Mouse (Mus musculus) lung, adult 2 months (tissue): ENCODE measurements around the gene Pbx3.

Experiments used
- CTCF ChIP-seq: fragments of 200-500 bp; IDR thresholded peaks from 2 replicates; pipeline ENCODE4 v1.5.1; 2011; ENCODE audit warnings: mild to moderate bottlenecking, low read length, control low read depth; ENCODE audit not compliant: insufficient read depth
- POLR2A ChIP-seq: fragments of 200-500 bp; IDR thresholded peaks from 2 replicates; pipeline ENCODE4 v1.6.1; 2011; ENCODE audit warnings: low read depth, mild to moderate bottlenecking, control low read depth, low read length, borderline replicate concordance; ENCODE audit errors: extremely low read depth

DNA sequence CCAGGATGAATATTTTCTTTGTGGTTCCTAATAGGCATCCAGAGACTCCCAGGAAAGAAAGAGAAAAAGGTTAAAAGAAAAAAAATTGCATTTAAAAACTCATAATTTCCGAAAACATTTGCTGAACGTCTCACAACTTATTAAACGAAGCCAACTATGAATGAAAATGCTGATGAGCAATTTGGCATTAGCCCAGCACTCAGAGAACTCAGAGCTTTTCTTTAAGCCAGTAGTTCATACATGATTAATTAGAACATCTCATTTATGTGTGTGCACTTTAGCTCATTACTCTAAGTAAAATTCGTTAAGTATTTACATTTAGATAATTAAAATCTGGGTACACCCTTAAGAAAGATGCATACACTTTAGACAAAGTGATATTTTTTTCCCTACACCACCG lies 155.3 kb downstream of the Pbx3 start:
- no peak for TF ChIP-seq POLR2A
- no peak for TF ChIP-seq CTCF
